In genomic region chr4:32569995-32570938, GRCm38 (mm10) we compare ENCODE assay signal across 8 mouse cellular contexts. TPM values are rescaled to one million over a fixed set of nuclear protein-coding genes. Genes with fewer than 3 reads are reported as not detected.
DNase-seq lines count a peak whose midpoint lies in the region; ATAC-seq and TF ChIP-seq lines count a peak whose summit lies in the region.
"Had no signal": no experiment of that assay in that cellular context is flagged by ENCODE, and none has a peak within 500 bp of the region (broad histone marks: within the 10 kb centered on the region; RNA-seq: fewer than 3 reads in every experiment).

No protein-coding gene starts in this region.

- H3K4me3 ChIP-seq in limb, embryonic 12.5 days (replicated peaks): no peak overlapping the region
- H3K4me3 ChIP-seq in myocyte: peak overlapping the region; percentile 12
- H3K4me3 ChIP-seq: embryonic facial prominence, embryonic 15.5 days had no signal

- TF ChIP-seq POLR2A in myocyte (IDR thresholded peaks at IDR 0.05; ENCODE audit: insufficient read length, low read depth): no peak

- no peaks in the 10 kb centered on the region for H3K9me3 ChIP-seq in limb, embryonic 12.5 days
- H3K9me3 ChIP-seq: embryonic facial prominence, embryonic 15.5 days had no signal

- no peak overlapping the region; the same call in 1 of the 2 replicates for H3K9ac ChIP-seq in limb, embryonic 12.5 days (replicated peaks)
- H3K9ac ChIP-seq: embryonic facial prominence, embryonic 15.5 days had no signal

- no peaks in the 10 kb centered on the region for H3K79me2 ChIP-seq in myocyte (ENCODE audit: control insufficient read depth, insufficient read depth)

- H3K4me1 ChIP-seq in limb, embryonic 12.5 days (replicated peaks): peaks cover 16% of the 10 kb centered on the region

- no peak overlapping the region for H3ac ChIP-seq in myocyte (ENCODE audit: control insufficient read depth, insufficient read length)

- 54% methylated on average over 17 of the region's 17 CpGs for WGBS in limb, embryonic 12.5 days

- no peak overlapping the region for H3K4me2 ChIP-seq in limb, embryonic 12.5 days
- H3K4me2 ChIP-seq in myocyte (ENCODE audit: low read depth): peak overlapping the region; percentile 83
- H3K4me2 ChIP-seq: embryonic facial prominence, embryonic 15.5 days had no signal

- H3K27me3 ChIP-seq in limb, embryonic 12.5 days: no peaks in the 10 kb centered on the region
- H3K27me3 ChIP-seq in myocyte (ENCODE audit: control insufficient read depth, insufficient read depth, insufficient read length): no peaks in the 10 kb centered on the region
- H3K27me3 ChIP-seq: embryonic facial prominence, embryonic 15.5 days had no signal

- DNase-seq in layer of hippocampus, adult 9-11 months: peak; percentile 81
- DNase-seq in layer of hippocampus, postnatal 14 days (ENCODE audit: low spot score in 2 of 2): no peak
- DNase-seq in cerebellum, postnatal 14 days: peak; percentile 43 to 50
- peak; percentile 14 for DNase-seq in heart, postnatal 4 days
- no peak for DNase-seq in thymus, postnatal 14 days

- peaks cover 3% of the 10 kb centered on the region; the same call in 1 of the 2 replicates for H3K36me3 ChIP-seq in limb, embryonic 12.5 days
- H3K36me3 ChIP-seq in myocyte (ENCODE audit: control insufficient read depth, insufficient read depth): no peaks in the 10 kb centered on the region
- H3K36me3 ChIP-seq: embryonic facial prominence, embryonic 15.5 days had no signal

- no peak for ATAC-seq in limb, embryonic 12.5 days (ENCODE audit: insufficient number of reproducible peaks, insufficient read depth, low FRiP score, low TSS enrichment, low read depth)

- H3K27ac ChIP-seq in limb, embryonic 12.5 days: 0 out of 2 replicates have a peak overlapping the region, but pooled peaks have one; percentile 23
- H3K27ac ChIP-seq: embryonic facial prominence, embryonic 15.5 days had no signal

TF ChIP-seq in myocyte, 11 proteins besides CTCF, POLR2A, EP300 and RAD21:
- TF ChIP-seq REST (IDR thresholded peaks at IDR 0.05; ENCODE audit: insufficient read depth, insufficient read length) (no peak), SRF (IDR thresholded peaks at IDR 0.05; ENCODE audit: control insufficient read depth, insufficient read length, low read depth) (no peak), MYOG (IDR thresholded peaks at IDR 0.05; ENCODE audit: control insufficient read depth in 1 of 3, insufficient read depth in 1 of 3, insufficient read length in 2 of 3, low read depth in 2 of 3) (peak in 1 of 3 experiments; percentile 68), CEBPB (IDR thresholded peaks at IDR 0.05; ENCODE audit: insufficient read depth, poor library complexity, severe bottlenecking) (peak; percentile 83), E2F4 (IDR thresholded peaks at IDR 0.05; ENCODE audit: insufficient read depth) (no peak), TCF12 (IDR thresholded peaks at IDR 0.05; ENCODE audit: insufficient read depth, poor library complexity, severe bottlenecking) (peak; percentile 17), MAX (IDR thresholded peaks at IDR 0.05; ENCODE audit: low read depth) (no peak), POLR2AphosphoS2 (IDR thresholded peaks at IDR 0.05; ENCODE audit: insufficient read length, low read depth) (no peak), USF1 (IDR thresholded peaks at IDR 0.05; ENCODE audit: low read depth) (no peak), MYOD1 (IDR thresholded peaks at IDR 0.05; ENCODE audit: control insufficient read depth in 1 of 3, insufficient read length in 2 of 3, low read depth in 2 of 3) (peak in 2 of 3 experiments; percentile 23 to 69)

RNA-seq across cellular contexts. Expression of gene Gja10, which starts 32.3 kb away (rescaled TPM):
- not detected for total RNA-seq in layer of hippocampus, postnatal 14 days (2021)
- total RNA-seq in heart, postnatal 4 days (2021): not detected
- 0.11 TPM in 1 of 2 replicates, not detected in the other for polyA plus RNA-seq in limb, embryonic 12.5 days (2016; fragmentation: Nextera tagmentation; extraction: Ambion mirVana)
- not detected for polyA plus RNA-seq in myocyte (2012; fragmentation: generic; extraction: Trizol)
- polyA plus RNA-seq: embryonic facial prominence, embryonic 15.5 days had no signal

RNA-seq across cellular contexts. Expression of gene Casp8ap2, which starts 45.0 kb away (rescaled TPM):
- 10 to 100 TPM in 1 of 2 experiments, 1 to 10 TPM in 1; 9.7 to 10.1 TPM for total RNA-seq in layer of hippocampus, postnatal 14 days (2021)
- total RNA-seq in heart, postnatal 4 days (2021): 10 to 100 TPM; 10.5 to 11.9 TPM
- 77.0 and 80.6 TPM in 2 replicates for polyA plus RNA-seq in limb, embryonic 12.5 days (2016; fragmentation: Nextera tagmentation; extraction: Ambion mirVana)
- polyA plus RNA-seq in myocyte (2012; fragmentation: generic; extraction: Trizol): 1.8 TPM

Comparison
In these comparisons a context has a peak if more than half of its experiments do, and no peak if none do; other contexts are left out.
1. DNase-seq: peak in layer of hippocampus, adult 9-11 months (single experiment), cerebellum, postnatal 14 days (2 of 2) and heart, postnatal 4 days (single experiment); none in layer of hippocampus, postnatal 14 days (0 of 2) and thymus, postnatal 14 days (single experiment).